Mouse (Mus musculus): ENCODE data around the gene Mfap4.

The Mfap4 gene

DNA sequence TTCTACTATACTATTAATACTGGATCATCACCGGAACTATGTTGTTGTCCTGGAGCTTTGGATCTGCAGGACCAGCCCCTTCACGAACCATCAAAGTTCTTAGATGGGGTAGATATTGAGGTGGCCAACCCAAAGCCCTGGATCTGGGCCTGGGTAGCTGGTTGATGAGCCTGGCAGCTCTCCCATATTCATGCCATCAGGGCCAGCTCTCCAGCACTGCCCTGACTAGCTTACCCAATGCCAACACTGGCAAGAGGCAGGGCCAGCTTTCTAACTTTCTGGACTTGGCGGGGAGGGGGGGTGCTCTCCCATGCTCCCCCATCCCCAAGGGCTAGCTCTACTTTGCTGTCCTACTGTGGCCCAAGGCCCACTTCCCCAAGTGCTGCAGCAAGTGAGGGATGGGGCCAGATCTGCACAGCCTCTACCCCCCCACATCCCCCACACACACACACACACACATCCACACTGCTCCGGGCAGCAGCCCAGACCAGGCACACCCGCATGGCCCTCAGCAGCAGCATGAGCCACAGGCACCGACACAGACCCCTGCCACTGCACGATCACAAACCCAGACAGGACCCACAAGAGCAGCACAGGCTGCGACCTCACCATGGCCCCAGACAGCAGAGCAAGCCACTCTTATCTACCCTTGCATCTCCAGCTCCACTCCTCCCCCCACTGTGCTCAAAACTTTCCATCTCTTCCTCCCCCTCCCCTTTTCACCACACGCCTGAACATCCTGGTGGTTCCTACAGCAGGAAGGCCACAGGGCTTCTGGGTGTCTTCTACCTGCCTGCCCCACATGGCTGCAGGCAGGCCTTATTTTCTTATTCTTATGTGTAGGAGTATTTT is 3.8 kb upstream of the Mfap4 start:
- no peak for DNase-seq (ENCODE audit: low read depth, low spot score)

DNA sequence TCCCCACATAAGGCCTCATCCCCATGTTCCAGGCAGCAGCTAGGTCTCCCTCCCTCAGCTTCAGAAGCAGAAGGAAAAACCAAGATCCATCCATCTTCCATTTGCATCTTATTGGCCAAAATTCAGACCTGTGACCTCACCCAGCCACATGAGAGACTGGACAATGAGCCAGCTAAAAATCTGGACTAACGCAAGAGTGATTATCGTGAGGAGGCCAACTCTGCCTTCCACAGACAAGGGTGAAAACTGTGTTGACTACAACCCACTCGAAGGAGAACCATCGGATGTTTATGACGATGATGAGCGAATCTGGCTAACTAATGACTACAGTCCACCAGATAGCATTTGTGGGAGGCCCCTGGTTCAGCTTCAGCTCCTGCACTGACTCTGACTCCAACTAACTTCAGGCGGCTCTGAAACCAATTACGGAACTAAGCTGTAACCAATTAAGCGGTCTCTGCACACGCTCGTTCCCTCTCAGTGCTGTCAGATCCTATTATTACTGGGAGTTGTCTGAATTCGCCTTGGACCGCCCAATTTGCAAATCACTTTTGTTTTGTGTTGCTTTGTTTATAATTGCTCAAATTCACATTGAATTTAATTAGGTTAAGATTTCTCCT is 1.9 kb upstream of the Mfap4 start:
- no peak for DNase-seq (ENCODE audit: low read depth, low spot score)

DNA sequence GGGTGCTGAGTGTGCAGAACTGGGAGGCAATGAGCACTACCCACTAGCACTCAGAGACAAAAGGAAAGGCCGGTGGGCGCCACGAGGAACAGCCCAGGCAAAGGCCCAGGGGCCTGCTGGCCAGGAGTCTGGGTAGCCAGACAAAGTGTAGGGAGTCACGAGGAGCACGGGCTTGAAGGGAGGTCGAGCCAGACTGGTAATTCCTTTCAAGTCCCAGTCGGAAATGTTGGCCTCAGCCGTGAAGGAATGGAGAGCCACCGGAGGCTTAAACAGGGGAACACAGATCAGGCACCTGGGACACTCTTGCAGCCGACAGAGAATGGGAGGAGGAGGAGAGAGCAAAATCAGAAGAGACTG is 997 bp upstream of the Mfap4 start:
- no peak for DNase-seq (ENCODE audit: low read depth, low spot score)

DNA sequence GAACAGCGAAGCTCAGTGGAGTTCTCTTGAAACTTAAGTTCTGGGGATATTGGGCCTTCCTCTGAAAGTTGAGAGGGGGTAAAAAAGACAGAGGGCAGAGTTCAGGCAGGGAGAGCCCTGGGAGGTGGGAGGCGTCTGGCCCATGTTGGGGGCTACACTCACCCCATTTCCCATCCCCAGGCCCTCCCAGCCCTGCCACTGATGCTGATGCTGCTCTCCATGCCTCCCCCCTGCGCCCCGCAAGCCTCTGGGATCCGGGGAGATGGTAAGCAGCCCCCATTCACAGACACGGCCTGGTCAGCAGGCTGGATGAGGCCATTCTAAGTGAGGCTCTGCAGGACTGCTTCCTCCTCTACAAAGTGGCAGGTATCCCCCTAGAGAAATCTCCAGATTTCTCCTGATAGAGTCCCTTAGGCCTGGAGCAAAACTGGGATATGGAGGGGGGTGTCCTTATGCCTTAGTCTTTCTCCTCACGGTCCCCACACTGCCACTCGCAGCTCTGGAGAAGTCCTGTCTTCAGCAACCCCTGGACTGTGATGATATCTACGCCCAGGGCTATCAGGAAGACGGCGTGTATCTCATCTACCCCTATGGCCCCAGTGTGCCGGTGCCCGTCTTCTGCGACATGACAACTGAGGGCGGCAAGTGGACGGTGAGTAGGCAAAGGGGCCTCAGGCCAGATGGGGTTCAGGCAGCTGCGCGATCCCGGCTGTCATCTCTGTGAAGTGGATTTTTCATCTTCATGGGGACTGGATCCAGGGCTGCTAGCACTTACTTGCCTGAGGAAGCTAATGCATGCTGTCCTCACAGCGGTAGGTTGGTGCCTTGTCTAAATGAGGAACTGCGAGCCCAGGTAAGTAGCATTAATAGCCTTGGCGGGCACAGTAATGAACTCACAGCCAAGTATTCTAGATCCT is 568 bp downstream of the Mfap4 start:
- no peak for DNase-seq (ENCODE audit: low read depth, low spot score)

DNA sequence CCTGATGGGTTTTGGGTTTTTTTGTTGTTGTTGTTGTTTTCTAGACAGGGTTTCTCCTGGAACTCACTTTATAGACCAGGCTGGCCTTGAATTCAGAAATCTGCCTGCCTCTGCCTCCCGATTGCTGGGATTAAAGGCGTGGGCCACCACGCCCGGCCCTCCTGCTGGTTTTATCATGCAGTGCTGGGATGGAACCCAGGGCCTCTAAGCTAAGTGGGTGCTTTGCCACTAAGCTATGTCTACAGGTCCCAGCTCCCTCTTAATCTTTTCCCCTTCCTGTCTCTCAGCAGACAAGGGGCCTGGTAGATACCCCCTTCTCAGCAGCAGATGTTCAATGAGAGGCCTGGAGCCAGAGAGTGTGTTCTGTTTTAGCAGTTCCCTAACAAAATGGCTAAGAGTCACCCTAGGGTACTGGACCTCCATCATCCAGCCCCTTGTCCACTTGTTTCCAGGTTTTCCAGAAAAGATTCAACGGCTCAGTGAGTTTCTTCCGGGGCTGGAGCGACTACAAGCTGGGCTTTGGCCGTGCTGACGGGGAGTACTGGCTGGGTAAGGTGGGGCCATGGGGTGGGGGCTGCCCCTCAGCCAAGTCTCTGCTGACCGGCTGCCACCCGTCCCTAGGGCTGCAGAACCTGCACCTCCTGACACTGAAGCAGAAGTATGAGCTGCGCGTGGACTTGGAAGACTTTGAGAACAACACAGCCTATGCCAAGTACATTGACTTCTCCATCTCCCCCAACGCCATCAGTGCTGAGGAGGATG is 1.4 kb downstream of the Mfap4 start:
- no peak for DNase-seq (ENCODE audit: low read depth, low spot score)

DNA sequence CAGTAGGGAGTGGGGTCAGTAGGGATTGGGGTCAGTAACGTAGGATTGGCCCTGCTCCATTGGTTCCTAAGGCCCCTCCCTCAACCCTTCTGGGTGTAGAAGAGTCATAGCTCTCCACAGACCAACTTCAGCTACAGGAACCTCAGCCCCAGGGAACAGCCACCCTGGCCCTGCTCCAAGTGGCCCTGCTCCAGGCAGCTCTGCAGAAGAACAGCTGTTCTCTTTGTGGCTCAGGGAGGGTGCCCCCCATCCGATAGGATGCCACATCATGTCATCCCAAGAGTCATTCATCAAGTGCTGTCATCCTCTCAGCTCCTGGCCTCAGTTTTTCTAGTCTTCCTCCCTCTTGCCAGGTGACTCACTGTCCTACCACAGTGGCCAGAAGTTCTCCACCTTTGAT is 2.2 kb downstream of the Mfap4 start:
- no peak for DNase-seq (ENCODE audit: low read depth, low spot score)

DNA sequence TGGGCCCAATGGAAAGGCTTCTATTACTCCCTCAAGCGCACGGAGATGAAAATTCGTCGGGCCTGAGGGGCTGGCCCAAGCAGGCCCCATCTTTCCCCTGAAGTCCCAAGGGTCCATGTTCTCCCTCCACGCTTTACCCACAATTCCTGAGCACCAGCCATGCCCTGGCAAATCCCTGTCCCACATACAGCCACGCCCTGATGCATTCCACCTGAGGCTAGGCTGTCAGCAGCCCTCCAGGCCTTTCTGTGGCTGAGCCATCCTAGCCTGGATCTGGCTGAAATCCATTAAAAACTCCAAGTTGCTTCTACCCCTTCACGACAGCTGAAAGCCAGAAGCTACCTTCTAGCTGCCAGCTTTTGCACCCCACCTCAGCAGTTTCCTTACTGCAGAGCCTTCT is 2.7 kb downstream of the Mfap4 start:
- DNase-seq (ENCODE audit: low read depth, low spot score), result no peak

DNA sequence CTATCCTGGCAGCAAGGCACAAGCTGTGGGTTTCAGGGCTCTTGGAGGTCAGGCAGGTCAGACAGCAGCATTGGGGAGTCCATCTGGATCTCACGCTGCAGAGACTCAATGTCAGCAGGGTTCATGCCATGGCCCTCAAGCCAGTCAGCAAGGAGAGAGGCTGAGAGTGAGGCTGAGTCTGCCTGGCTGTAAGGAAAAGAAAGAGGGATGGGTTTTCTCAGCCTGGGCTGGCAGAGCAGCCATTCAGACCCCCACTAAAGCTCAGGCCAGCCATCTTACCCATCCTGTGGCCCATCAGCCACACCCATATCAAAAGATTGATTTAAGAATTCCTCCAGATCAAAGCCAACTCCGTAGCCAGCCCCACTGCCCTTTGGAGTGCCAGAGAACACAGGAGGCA is 3.9 kb downstream of the Mfap4 start:
- DNase-seq (ENCODE audit: low read depth, low spot score), result no peak

DNA sequence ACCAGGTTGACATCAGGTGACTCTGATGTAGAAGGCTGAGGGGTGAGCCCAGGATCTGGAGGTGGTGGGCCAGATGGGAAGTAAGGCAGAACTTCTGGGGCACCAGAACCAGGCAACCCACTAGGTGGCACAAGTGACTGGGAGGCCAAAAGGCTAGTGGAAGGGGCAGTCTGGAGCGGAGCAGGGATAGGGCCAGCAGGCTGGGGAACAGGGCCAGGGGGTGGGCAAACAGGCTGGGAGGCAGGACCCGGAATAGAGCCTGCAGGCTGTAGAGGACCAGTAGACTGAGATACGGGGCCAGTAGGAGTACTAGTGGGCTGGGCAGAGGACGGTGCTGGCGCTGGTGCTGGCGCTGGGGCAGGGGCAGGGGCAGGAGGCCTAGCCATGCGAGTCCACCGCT is 4.6 kb downstream of the Mfap4 start:
- no peak for DNase-seq (ENCODE audit: low read depth, low spot score)

DNA sequence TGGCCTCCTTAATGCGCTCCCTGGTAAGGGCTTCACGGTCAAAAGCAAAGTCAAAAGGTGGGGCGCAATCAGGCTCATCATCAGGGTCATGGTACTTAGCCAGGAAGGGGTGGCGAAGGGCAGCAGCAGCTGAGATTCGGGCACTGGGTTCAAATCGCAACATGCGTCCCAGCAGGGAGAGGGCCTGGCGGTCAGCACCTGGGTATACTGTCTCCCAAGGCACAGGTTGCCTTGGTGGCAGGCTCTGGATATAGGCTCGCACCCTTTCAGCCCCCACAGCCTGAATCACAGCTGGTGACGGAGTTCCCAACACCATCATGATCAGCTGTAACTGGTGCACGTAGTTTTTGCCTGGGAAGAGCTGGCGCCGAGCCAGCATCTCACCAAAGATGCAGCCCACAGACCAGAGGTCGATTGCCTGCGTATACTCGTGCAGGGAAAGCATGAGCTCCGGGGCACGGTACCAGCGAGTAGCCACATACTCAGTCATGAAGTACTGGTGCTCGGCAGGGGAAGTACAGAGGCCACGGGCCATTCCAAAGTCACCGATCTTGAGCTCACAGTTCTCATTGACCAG is 5.8 kb downstream of the Mfap4 start:
- no peak for DNase-seq (ENCODE audit: low read depth, low spot score)

DNA sequence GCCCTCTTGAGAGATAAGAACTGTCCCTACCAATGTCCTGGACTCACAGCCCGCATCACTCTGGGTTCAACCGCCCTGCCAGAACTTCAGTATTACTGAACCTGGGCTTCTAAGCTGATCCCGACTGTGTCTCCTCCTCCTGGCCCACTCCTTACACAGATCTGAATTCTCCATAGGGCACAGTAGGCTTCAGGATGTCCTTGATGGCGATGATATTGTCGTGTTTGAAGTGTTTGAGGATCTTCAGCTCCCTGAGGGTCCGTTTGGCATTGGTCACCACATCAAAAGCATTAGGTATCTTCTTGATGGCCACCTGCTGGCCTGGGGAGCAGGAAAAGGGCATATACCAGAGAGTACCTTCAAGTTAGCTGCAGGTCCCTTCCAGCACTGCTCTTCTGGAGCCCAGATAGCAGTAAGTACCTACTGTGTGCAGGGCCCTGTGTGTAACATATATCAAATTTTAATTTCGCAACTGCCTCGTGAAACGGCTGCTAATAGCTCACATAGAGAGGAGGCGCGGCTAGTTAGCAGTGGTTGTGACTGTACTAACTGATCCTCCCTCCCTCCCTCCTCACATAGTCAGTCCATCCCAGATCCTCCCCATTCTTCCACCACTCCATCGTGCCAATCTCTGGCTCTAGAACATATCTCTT is 7.6 kb downstream of the Mfap4 start:
- no peak for DNase-seq (ENCODE audit: low read depth, low spot score)

DNA sequence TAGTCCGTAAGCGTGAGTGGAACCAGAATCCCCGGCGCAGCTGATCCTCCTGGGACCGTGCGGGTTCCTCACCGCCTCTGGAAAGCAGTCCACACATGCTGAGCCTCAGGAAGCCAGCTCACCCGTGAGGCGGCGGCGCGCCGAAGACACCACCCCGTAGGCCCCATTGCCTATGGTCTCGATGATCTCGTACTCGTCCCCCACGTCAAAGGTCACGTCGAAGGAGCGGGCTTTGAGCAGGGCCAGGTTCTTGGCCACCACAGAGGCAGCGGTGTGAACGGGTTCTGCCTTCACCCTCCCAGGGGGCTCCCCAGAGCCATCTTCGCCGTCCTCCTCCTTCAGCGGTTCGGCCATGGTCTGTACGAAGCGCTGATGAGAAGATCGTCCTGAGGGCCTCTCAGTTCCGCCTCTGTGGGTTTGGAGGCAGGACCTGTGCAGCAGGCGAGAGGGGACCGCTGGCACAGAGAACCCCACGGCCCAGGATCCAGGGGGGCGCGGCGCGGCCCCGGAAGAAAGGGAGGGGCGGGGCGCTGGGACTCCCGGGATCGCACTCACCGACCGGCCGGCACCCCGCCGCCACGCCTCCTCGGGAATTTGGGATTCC is 8.4 kb downstream of the Mfap4 start:
- no peak for DNase-seq (ENCODE audit: low read depth, low spot score)

DNA sequence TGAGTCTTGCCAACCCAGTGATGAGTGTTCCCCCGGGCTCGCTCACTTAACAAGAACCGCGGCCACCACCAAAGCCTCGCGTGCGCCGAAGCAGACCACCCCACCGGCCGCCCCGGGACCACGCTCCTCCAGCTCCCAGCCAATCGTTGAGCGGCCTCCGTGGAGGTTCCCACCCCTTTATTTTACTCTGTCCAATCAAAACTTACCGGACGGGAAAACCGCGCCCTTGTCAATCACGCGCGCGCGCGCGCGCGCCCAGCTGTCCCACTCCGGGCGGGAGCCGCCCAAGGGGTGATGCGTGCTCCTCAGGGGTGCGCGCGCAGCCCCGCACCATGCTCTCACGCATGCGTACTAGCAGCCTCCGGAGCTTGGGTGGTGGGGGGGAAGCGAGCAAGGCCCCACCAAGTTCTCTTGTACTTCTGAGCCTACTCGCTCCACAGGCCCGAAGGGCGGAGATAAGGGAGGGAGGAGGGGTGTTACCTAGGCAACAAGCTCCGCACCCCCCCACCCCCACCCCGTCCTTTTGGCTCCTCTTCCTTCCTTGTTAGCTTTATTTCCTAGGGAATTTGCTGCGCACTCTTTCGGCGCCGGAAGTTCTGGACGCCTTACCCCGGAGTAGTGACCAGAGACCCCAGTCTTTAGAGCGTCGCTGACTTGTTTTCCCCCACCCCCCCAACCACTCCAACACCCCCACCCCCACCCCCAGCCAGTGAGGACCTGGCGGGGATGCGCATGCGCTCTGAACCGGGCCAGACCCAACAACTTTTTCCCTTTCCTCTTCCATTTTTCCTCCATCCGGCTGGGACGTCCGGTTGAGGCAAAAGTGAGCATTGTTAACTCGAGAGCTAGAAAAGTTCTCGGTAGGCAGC is 9.1 kb downstream of the Mfap4 start, which contains the start of gene Mapk7:
Mapk7 (minus strand) TSS at position 278 of the 869 bp plus-strand sequence.
- DNase-seq (ENCODE audit: low read depth, low spot score), result peak; percentile 99

DNA sequence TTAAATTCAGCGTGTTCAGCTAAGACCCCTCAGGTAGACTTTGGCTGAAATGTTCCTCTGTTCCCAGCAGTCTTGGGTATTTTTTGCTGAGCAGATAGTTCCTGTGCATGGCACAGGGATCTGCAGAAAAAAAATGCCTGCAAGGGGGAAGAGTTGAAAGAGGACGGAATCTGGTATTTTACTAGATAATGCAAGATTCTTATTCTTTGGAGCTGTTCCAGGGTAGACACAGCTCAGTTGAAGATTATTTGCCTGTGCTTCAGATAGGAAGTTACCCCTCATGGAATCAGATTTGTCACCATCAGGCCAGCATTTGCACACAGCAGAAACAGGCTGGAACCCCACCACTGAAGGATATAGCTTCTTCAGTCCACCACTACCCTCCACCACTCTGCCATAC is 10.3 kb downstream of the Mfap4 start:
- no peak for DNase-seq (ENCODE audit: low read depth, low spot score)

DNA sequence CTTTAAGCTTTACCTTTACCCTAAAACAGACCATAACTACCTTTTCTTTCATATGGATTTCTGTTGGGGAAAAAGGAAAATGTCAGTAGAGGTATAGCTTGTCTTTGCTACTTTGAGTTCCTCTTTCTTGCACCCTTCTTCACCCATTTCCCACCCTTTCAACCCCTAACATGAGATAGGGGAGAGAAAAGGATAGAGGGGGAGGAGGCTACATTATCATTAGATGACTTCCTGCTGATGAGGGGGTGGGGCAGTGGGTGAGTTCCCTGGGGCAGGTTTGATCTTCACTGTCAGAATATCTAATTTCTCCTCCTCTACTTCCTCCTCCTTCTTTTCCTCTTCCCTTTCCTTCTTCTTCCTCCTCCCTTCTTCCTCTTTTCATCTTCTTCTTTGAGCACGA is 12.3 kb downstream of the Mfap4 start:
- no peak for DNase-seq (ENCODE audit: low read depth, low spot score)

DNA sequence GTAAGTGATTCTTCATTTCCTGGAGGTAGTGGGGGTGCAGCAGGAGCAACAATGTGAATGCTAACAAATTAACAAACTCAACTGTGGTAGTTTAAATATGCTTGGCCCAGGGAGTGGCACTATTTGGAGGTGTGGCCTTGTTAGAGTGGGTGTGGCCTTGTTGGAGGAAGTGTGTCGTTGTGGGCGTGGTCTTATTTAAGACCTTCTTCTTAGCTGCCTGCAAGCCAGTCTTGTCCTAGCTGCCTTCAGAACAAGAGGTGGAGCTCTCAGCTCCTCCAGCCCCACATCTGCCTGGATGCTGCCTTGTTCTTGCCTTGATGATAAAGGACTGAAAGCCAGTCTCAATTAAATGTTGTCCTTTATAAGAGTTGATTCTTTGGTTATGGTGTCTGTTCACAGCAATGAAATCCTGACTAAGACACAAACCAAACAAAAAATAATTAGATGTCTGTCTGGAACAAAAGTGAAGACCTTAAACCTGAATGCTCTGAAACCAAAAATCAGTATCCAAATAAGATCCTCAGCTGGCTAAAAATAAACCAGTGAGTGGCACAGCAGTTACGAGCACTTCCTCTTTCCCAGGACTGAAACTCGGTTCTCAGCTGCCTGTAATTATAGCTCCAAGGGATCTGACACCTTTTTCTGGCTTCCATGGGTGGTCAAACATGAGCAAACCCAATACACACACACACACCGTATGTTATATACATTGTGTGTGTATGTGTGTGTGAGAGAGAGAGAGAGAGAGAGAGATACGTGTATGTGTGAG is 13.7 kb downstream of the Mfap4 start:
- DNase-seq (ENCODE audit: low read depth, low spot score), result no peak

DNA sequence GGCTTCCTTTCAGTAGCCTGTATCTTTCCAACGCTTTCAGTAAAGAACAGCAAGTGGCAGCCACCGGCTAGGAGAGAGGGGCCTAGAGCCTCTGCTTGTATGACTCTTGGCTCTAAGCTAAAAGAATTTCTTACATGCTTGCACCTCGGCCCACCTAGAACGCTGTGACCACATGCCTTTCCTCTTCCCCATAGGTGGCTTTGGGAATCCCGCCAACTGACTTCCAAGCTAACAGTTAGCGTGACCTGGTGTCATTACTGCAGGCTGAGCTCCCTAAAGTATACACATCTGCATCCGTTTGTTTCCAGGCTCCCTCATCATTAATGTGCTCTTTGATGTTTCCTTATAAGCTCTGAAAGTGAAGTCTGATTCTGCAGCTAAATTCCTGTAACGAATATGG is 18.7 kb downstream of the Mfap4 start:
- DNase-seq (ENCODE audit: low read depth, low spot score), result no peak

DNA sequence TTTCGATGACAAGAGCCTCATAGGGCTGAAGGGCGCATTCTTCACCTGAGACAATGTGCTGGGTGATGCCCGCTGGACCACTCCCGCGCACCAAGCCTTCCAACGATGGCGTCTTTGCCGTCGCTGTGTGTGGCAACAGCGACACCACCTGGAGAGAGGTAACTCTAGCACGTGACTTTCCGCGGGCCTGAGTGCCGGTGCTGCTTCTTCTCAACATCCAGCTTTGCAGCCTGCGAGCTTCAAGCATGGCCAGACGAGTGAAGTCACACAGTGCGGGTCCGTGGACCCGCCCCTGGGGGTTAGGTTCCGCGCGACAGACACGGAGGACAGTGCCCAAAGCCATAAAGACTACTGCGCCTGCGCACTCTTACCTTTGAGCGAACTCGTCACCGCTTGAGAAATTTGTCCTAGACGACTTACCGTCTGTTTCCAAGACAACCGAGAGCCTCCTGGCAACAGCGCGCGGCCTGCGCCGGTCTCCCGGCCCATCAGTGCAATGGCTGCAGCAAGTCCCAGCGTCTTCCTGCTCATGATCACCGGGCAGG is 19.6 kb downstream of the Mfap4 start, which contains the start of gene B9d1:
B9d1 (plus strand) TSS at position 432 of the 545 bp plus-strand sequence.
- DNase-seq (ENCODE audit: low read depth, low spot score), result peak; percentile 95
